Mouse (Mus musculus): ENCODE results near the gene Nuak2.

The Nuak2 gene

DNA sequence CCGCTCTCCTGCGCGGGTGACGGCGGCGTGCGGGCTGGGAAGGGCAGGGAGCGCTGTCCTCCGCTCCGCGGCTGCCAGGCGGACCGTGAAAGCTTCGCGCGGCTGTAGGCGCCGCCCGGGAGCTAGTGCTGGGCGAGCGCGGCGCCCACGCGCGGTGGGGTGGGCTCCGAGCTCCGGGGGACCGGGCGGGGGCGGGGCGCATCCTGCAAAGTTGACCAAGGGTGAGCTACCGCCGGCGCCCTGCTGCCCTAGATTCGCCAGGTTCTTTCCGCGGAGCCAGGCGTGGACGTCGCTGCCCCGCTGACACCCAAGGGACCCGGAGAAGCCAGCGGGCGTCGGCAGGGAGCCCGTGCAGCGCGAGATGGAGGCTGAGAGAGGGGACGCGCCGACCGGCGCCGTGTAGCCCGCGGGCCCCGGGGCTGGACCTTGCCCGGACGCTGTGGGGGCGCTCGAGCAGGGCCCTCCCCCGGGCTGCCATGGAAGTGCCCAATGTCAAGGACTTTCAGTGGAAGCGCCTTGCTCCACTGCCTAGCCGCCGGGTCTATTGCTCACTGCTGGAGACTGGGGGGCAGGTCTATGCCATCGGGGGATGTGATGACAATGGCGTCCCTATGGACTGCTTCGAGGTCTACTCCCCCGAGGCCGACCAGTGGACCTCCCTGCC lies 17.0 kb upstream of the Nuak2 start:
- peak; percentile 32 for DNase-seq

DNA sequence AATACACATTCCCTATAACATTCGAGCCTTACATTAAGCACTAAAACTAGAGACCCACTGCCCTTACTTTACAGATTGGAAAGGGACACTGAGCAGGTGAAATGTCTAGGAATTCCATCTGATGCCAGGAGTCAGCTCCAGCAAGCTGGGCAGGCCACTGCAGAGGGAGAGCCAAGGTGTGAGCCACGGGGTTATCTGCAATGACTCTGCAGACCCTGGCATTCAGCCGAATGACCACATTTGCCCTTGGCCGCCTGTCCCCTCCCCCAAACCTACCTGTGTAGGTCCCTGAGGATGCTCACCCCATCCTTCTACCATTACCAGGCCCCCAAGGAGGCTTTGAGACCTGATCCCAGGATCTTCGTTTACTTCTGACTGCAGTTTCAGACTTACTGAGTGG lies 16.2 kb upstream of the Nuak2 start:
- no peak for DNase-seq

DNA sequence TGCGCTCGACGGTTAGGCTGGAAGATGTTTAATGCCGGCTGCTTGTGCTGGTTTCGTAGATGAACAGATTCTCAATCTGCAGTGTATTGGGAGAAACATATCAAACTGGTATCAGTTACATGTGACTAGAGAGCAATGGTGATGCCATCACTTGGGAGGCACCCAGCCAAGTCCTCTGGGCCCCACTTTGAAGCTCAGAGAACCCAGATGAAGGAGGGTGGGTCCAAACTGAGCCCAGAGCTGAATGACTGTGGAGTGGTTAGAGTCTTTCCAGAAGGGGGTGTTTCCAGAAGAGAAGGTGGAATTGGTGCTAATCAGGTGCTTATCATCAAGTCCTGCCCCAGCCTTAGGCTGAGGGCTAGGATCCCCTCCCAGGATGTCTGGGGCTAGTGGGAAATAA lies 14.7 kb upstream of the Nuak2 start:
- no peak for DNase-seq

DNA sequence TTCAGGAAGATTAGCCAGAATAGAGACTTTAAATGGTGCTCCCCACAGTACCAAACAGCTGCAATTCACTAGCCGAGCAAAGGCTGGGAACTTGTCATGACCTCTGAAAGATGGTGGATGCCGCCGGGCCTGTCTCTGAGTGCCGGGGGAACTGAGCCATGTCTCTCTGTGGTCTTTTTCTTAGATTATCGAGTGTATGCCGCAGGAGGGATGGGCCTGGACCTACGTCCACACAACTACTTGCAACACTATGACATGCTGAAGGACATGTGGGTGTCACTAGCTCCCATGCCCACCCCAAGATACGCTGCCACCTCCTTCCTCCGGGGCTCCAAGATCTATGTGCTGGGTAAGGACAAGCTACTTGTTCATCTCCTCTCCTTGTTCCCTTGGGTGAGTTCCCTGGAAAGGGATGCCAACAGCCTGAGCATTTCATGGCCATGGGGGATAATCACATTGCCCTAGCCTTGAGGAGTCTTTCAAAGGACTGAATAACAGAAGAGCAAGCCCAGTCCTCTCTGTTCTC lies 13.5 kb upstream of the Nuak2 start:
- DNase-seq = no peak

DNA sequence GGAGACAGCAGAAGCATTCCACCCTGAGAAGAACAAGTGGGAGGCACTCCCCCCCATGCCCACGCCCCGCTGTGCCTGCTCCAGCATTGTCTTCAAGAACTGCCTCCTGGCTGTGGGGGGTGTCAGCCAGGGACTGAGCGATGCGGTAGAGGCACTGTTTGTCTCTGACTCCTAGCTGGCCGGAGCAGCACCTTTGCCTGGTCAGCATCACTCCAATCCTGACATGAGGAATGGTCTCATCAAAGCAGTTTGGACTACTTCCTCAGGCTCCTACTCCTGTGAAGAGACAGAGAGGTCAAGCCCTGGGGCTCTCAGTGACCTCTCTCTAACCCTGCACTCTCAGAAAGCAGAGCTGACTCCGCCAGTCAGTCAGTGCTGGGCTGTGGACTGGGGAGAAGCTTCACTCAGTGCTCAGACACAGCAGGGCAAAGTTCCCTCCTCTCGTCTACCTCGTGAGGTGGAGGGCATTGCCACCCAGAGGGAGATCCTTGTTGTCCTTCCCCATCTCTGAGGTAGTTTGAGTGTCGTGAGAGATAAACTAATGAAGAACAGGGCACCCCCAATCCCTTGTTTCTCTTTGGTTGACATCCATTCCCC lies 11.2 kb upstream of the Nuak2 start:
- DNase-seq = no peak

DNA sequence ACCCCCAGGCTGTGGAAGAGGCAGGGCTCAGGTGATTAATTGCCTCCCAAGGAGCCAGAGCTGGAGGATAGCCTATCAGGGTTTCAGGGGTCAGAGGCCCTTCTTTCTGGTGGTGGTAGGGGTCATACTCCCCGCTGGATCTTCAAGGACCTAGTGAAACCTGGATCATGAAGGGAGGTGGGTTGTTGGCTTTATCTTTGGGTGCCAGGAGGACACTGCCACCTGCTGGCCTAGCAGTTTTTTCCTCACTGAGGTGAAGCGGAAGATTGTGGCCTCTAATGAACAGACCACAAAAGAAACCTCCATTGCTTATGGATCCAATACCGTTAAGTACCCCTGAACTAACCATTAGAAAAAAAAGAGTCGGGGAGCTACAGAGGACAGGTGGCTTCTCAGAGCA lies 9.8 kb upstream of the Nuak2 start:
- DNase-seq = peak; percentile 85

DNA sequence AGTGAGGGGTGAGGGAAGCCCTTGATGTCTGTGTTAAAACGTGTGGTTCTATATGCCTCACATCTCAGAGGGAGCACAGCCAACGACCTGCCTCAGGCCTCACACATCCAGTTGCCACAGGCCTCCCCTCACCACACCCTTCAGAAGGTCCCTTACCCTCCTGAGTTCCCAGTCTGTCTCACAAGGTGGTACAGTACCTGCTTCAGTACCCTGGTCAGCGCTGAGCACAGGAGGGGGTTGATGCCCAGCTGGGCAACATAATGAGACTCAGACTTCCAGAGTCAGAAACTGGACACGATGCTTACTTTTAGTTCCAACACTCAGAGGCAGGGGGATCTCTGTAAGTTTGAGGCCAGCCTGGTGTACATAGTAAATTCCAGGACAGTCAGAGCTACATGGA lies 9.1 kb upstream of the Nuak2 start:
- no peak for DNase-seq

DNA sequence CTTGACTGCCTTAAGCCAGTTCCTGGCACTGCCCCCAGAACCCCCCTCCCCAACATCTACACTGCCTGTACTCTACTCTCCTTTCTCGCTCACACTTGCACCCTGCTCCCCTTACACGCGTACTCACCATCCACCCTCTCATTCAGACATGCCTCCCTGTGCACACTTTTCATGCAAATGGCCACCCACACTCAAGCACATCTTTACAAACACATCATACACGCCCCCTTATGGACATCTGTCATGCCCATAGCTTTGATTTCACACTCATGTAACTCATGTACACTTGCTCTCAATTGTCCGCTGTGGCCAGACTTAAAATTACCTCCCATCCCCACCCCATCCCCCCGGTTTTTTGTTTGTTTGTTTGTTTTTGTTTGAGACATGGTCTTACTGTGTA lies 8.0 kb upstream of the Nuak2 start:
- DNase-seq = no peak

DNA sequence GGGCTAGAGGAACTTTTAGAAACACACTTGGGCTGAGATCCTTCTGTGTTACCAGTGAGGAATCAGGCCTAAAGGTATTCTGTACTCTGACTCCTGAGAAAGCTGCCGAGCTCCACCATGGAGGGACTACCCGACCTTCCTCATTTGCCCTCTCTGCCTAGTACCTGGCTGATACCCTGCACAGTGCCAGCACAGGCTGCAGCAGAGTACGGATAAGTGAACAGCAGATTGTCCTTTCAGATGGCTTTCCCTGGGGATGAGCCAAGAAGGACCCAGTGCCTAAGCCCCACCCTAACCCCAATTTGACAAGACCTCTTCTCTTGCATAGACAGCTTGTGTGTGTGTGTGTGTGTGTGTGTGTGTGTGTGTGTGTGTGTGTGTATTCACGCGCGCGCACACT lies 7.3 kb upstream of the Nuak2 start:
- DNase-seq = no peak

DNA sequence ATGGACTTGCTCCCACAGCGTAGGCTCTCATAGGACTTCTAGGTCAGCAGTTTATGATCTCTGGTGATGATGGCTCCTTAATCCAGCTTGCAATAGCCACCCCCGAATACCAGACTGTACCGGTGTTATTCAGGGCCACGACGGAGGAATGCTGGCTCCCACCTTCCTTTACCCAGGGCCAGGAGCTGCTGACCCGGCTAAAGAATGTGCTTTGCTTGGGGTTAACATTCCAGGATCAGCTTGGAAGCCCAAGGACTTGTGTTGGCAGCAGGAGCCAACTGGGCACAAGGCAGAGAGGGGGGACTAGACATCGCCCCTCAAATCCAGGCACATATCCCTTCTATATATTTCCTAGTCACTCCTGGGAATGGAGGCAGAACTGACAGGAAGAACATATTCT lies 5.2 kb upstream of the Nuak2 start:
- no peak for DNase-seq

DNA sequence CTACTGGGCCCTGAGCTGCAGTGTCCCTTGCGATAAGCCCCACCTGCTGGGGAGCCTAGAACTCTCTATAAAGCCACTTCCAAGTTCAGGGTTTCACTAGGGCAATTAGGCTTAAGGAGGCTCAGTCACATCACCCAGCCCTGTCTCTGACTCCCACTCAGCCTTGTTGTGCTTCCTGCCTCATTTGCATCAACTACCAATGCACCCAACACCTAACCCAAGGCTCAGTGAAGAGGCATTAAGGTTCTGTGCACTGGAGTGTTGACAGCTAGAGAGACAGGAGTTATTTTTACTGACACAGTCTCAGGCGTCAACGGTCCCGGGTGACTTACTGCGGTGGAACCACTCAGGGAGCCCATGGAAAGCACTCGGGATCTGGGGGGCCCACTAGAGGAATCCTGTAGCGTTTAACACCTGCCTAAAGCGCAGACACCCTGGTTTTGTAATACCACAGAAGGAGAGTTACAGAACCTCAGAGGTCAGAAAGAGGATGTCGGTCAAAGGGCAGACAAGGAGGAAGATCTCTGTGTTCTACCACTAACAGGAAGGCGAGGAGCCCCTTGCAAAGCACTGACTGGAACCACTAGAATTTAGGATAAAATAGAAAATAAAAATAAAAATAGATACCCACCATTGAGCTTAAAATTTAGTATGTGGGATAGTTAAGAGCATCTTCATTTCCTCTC lies 4.6 kb upstream of the Nuak2 start:
- peak; percentile 54 for DNase-seq

DNA sequence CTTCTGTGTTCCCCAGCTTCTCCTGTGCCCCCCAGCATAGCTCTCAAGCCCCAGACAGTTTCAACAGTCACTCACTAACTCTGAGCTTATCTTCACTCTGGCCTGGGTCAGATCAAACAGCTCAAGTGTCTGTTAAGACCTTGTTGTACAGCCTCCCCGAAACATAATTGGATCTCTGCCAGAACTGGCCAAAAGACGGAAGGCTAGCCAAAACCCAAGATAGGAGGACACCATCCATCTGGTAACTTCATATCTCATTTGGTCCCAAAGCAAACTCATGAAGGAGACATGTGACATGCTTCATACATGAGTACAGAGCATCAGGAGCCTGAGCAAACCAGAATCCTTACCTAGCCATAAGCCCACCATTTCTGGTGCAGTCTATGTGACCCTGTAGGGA lies 3.9 kb upstream of the Nuak2 start:
- DNase-seq = peak; percentile 45

DNA sequence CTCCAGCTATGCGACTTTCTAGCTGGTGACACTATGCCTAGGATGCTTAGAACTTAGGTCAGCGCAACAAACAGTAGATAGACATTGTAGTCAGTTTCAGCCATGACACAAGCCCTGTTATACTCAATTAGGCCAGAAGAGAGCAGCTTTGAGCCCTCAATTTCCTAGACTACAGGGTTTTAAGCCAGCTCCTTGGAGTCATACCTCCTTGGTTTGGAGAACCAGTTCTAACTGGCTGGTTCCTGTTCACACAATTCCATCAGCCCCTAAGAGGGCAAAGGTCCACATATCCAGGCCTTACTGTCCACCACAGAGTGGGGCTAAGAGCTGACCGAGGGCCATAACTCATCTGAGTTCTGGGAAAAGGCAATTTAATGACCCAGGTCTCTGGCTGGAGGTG lies 3.2 kb upstream of the Nuak2 start:
- peak; percentile 92 for DNase-seq

DNA sequence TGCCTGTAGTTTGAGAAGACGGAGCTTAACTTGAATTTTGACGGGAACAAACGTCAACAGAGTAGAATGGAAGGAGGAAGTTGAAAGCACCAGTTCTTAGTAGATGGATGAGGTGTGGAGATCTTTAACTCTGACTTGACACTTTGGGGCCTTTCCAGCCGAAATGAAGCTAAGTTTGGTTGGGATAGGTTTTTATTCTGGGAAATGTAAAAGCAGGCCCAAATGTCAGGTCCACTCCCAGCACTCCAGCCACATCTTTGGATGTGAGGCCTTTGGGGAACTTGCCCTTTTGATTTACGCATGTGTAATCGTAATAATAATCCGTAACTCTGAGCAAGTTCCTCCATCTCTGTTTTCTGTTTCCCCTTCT lies 684 bp downstream of the Nuak2 start:
- DNase-seq = no peak

DNA sequence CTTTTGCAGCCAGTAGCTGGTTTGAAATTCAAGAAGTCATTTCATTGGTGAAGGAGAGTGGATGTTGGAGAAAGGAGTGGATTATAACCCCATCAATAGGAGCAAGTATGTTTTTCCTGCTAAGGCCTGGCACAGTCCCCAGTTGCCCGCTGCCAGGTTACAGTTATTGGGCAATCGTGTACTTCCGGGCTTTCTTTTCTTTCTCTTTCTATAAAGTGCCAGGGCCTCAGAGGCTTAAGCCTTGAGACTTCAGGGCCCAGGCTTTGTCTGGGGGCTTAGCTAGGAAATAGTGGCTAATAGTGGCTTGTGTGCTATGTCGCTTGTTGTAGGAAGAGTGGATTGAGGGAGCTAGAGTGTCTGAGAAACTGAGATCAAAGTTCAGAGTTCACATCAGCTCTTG lies 1.5 kb downstream of the Nuak2 start:
- peak; percentile 90 for DNase-seq

DNA sequence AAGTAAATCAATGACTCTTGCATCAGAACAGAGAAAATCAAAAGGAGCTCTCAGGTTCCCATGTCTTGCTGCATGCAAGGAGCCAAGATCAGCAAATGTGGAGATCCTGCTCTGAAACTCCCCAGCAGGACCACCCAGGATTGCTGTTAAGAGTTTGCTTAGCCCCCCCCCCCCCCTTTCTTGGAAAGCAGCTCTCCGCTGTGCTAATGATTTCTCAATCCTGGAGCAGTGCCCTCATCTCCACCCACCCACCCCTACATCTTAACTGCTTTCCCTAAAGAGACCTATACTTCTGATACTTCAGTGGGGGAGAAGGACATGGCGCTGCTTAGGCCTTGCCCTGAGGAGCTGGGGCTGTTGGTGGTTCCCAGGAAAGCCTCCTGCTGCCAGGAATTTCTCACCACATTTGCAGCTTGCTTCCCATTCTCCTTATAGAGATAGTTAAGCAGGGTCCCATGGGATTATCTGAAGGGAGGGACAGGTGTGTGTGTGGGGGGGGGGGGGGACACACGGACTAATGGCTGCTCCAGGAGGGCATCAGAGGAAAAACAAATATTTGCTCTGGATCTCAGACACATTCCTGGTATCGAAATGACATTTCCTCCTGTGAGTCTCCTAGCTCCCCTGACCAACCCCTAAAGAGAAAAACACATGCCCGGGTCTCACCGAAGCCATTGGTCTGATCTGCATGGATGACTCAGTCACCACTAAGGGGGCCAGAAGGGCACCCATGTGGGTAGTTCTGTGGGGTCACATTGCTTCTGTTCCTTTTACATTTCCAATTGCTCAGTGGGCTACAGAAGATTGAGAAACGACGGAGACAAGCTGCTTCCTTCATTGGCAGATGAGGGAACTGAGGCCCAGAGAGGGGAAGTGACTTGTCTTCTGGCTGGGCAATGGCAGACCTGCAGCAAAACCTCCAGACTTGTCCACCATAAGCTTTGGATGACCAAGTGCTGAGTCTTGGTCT lies 2.3 kb downstream of the Nuak2 start:
- DNase-seq = peak; percentile 57

DNA sequence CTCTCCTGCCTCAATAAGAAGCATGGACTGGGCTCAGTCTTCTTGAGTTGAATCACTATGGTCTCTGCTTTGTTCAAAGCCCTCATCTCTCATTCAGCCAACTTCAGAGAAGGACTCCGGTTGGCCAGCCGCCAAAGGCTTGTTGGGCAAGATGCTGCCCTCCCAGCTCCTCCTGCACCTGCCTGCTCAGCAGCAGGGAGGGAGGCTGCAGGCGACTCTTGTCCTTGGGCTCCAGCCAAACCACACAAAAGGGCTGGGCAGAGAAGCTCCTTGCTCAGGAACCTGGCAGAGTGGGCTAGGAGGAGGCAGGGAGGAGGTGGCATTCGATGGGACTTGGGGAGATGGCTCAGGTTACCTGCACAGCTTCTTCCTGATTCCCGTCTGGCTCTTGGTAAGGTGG lies 3.3 kb downstream of the Nuak2 start:
- DNase-seq = peak; percentile 92

DNA sequence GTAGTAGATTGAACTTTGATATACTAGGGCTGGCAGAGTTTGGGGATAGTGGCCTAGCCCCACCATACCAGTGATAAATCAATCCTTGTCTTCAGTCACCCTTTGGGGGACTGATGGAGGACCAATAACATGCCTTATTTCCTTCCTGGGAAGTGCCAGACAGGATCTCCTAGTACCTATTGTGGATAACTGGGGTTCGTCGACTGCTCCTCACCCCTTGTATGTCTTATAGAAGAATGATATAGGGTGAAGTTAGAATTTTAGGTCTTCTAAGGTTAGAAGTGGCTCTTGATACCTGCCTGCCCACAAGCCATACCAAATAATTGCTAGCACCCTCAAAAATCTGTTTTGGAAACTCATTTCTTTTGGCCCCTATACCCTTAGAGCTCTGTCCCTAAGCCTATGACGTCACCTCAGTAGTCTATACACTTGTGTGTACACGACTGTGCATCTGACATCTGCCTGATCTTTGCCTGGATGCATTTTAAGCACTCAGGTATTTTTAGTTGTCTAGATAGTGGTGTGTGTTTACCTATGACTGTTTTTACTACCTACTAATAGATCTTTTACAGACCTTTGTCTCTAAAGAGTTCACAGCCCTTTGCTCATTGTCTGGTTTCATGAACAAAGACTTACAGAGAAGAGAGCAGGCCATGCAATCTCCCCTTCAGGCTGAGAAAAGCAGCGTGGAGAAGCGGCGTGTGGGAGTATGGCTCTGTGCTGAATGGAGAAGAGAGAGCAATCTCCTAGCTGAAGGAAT lies 6.1 kb downstream of the Nuak2 start:
- DNase-seq = no peak

DNA sequence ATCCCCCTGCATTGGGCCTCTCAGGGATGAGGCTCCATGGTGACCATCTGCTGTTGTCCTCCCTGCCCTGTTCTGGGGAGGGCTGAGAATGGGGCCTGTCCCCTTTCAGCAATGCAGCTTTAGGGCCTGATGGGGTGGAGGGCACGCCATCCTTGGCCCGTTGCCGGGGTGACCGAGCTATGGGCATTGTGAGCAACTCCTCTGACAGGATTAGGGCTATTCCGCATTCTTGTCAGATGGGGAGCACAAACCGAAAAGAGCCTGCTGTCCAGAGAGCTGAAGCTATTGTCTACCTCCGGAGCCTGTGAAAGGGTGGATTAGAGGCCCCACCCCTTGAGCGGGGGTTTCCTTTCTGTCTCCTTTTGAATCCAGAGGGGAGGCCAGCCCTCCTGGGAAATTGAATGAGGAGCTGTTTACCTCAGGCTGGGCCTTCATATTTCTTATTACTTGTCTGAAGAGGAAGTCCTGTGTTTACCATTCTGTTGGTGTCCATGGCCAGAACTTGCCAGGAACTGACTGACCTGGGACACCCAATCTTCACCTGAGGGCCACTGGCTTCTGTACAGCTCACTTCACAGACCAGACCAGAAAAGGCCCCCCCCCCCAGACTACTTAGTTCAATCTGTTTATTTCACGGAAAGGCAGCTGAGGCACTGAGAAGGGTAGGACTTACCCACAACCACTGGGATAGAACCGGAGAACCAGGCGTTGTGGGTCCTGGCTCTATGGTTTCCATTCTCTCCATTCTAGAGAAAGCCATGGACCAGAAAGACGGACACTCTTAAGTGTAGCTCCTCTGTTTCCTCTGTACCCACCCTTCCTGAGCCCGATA lies 7.0 kb downstream of the Nuak2 start:
- peak; percentile 80 for DNase-seq

DNA sequence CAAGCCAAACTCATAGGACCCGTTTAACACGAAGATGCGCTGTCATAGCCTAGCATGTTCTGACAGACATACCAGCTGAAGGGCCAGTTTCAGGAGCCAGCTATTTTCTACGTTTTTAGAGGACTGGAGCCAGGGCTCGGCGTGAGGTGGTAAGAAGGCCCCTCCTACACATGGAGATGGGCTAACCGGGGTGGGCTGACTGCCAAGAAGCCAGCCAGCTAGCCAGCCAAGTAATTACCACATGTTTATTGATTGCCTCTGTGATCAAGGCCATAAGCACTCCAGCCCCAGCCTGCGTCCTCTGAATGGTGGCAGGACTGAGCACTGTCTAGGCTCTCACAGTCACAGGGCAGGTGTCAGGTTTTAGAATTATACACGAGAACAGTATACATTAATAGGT lies 10.9 kb downstream of the Nuak2 start:
- DNase-seq = no peak

DNA sequence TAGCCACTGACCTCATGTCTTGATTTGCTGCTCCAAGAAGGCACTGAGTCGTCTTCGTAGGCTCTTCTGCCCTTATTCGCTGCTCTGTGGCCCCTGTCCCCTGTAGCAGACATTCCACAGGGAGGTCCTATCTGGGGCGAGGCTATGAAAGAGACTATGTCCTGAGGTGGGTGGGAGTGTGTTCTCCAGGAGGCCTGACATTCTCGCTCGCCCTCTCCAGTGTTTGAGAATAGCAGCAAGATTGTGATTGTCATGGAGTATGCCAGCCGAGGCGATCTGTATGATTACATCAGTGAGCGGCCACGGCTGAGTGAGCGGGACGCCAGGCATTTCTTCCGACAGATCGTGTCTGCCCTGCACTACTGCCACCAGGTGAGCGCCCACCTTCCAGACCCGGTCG lies 11.6 kb downstream of the Nuak2 start:
- no peak for DNase-seq
